Mouse (Mus musculus) small intestine, adult 2 months (tissue): ENCODE data around the gene Homez.

ENCODE experiments used
- CTCF ChIP-seq: fragments of 200-500 bp; IDR thresholded peaks from 2 replicates; pipeline ENCODE4 v1.5.1; 2012; ENCODE audit warnings: low read depth, mild to moderate bottlenecking, control low read depth, inconsistent platforms, low read length, moderate library complexity, mixed read lengths; ENCODE audit not compliant: insufficient replicate concordance, insufficient read length; ENCODE audit errors: extremely low read depth
- POLR2A ChIP-seq: fragments of 200-500 bp; IDR thresholded peaks from 2 replicates; pipeline ENCODE4 v1.6.1; 2012; ENCODE audit warnings: low read depth, mild to moderate bottlenecking, control low read depth, inconsistent platforms, low read length, moderate library complexity

- TF ChIP-seq CTCF (no peak), POLR2A (no peak)
Measured at GRCm38 (mm10) chr14:54892200-54892599, 21.4 kb upstream of the Homez start, which contains the start of gene Pabpn1.
